Mouse (Mus musculus) stomach, embryonic 16.5 days (tissue): ENCODE results near the gene Cacng7. TPM values are rescaled to one million over a fixed set of nuclear protein-coding genes. Genes with fewer than 3 reads are reported as not detected.

Experiments
- ATAC-seq: fragments of 200-750 bp; cut with Nextera tagmentation; 2 replicates; pipeline ENCODE4 v1.8.0; 2017; ENCODE audit warnings: moderate number of reproducible peaks, moderate TSS enrichment; ENCODE audit not compliant: insufficient read depth, low FRiP score
- H3K27ac ChIP-seq: fragments of 300-500 bp; sonication (generic); 2 replicates; pipeline ENCODE4 v1.5.1; 2014; ENCODE audit warnings: low read length
- H3K27me3 ChIP-seq: fragments of 300-500 bp; sonication (generic); 2 replicates; pipeline ENCODE4 v1.6.1; 2014; ENCODE audit warnings: low read length, control low read depth, mixed read lengths; ENCODE audit not compliant: control insufficient read depth, insufficient read depth
- H3K36me3 ChIP-seq: fragments of 300-500 bp; sonication (generic); 2 replicates; pipeline ENCODE4 v1.6.1; 2014; ENCODE audit warnings: low read length; ENCODE audit not compliant: control insufficient read depth, insufficient read depth
- H3K4me1 ChIP-seq: fragments of 300-500 bp; sonication (generic); 2 replicates; pipeline ENCODE4 v1.6.1; 2014; ENCODE audit warnings: low read length, control low read depth, mixed read lengths; ENCODE audit not compliant: control insufficient read depth, insufficient read depth
- H3K4me2 ChIP-seq: fragments of 300-500 bp; sonication (generic); 2 replicates; pipeline ENCODE4 v1.6.1; 2014; ENCODE audit warnings: low read depth, low read length, mixed read lengths
- H3K4me3 ChIP-seq: fragments of 300-500 bp; sonication (generic); replicated peaks from 2 replicates; pipeline ENCODE4 v1.5.1; 2014; ENCODE audit warnings: mild to moderate bottlenecking, low read length
- H3K9ac ChIP-seq: fragments of 300-500 bp; sonication (generic); 2 replicates; pipeline ENCODE4 v1.6.1; 2014; ENCODE audit warnings: low read length
- H3K9me3 ChIP-seq: fragments of 300-500 bp; sonication (generic); replicated peaks from 2 replicates; pipeline ENCODE4 v1.6.1; 2016; ENCODE audit warnings: low read length, control low read depth; ENCODE audit not compliant: control insufficient read depth
- WGBS: fragments of 180-500 bp; shearing (Covaris S2); extraction: QIAGEN DNeasy Blood & Tissue Kit; methylation state at CpG from one replicate; pipeline ENCODE4 v1.1.7; 2014; 5-methylcytosine and 5-hydroxymethylcytosine counted together
- polyA plus RNA-seq: library from polyadenylated mRNA; unstranded; fragments of >200 nt; fragmentation: Nextera tagmentation; extraction: Ambion mirVana; gene quantifications from 2 replicates; pipeline ENCODE4 v1.2.1, GENCODE M21; 2015

Gene Cacng7
- polyA plus RNA-seq, 1 experiment from 2014 or later: 1.4 TPM

- no peak overlapping the region for H3K4me2 ChIP-seq
- H3K4me3 ChIP-seq: no peak overlapping the region
- WGBS: 85% methylated on average over 9 of the region's 9 CpGs
- H3K27ac ChIP-seq: no peak overlapping the region
- H3K9ac ChIP-seq: no peak overlapping the region
- no peaks in the 10 kb centered on the region for H3K27me3 ChIP-seq
- H3K36me3 ChIP-seq: no peaks in the 10 kb centered on the region
- no peaks in the 10 kb centered on the region for H3K9me3 ChIP-seq
- no peaks in the 10 kb centered on the region for H3K4me1 ChIP-seq
- ATAC-seq: no peak
Observed at GRCm38 (mm10) chr7:3349775-3350174, 17.0 kb downstream of the Cacng7 start.

DNA sequence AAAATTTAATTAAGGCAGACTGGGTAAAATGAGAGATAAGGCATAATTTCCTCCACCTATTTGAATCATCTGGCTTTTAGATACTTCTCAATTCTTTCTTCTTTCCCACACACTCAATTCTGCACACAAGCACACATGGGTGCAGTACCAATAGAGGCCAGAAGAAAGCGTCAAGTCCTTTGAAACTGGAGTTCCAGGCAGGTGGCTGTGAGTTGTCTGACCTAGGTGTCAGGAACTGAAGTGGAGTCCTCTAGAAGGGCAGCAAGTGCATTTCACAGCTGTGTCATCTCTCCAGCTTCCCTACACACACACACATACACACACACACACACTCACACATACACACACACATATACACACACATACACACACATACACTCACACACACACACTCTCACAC lies 18.8 kb downstream of the Cacng7 start:
- Histone ChIP-seq H3K4me2 (no peak overlapping the region), H3K27me3 (no peaks in the 10 kb centered on the region), H3K4me3 (no peak overlapping the region), H3K36me3 (no peaks in the 10 kb centered on the region), H3K27ac (no peak overlapping the region), H3K9me3 (no peaks in the 10 kb centered on the region), H3K9ac (no peak overlapping the region), H3K4me1 (no peaks in the 10 kb centered on the region)
- no peak for ATAC-seq
- WGBS: 85% methylated on average over 1 of the region's 1 CpGs

DNA sequence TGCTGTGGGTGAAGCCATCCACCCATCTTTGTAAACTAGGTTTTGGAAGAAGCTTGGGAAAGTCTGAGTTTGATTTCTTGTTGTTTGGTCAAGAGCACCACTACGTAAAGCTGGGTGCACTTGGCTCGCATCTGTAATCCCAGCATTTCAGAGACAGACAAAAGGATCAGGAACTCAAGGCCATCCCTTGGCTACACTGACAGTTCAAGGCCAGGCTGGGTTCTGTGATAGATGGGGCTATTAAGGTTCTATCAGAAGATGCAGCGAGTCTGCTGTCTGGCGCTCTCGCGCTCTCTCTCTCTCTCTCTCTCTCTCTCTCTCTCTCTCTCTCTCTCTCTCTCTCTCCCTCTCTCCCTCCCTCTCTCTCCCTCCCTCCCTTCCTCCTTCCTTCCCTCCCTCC lies 22.1 kb downstream of the Cacng7 start:
- H3K9me3 ChIP-seq: no peaks in the 10 kb centered on the region
- no peak overlapping the region for H3K4me2 ChIP-seq
- H3K36me3 ChIP-seq: peaks cover 4% of the 10 kb centered on the region; the same call in 1 of the 2 replicates
- H3K4me1 ChIP-seq: no peaks in the 10 kb centered on the region
- no peak overlapping the region for H3K4me3 ChIP-seq
- H3K27me3 ChIP-seq: no peaks in the 10 kb centered on the region
- no peak overlapping the region for H3K9ac ChIP-seq
- 77% methylated on average over 6 of the region's 6 CpGs for WGBS
- ATAC-seq: no peak
- no peak overlapping the region for H3K27ac ChIP-seq

GRCm38 (mm10) chr7:3360678-3361077 lies 27.9 kb downstream of the Cacng7 start:
- no peaks in the 10 kb centered on the region for H3K27me3 ChIP-seq
- H3K9ac ChIP-seq: no peak overlapping the region
- H3K36me3 ChIP-seq: peaks cover 6% of the 10 kb centered on the region; the same call in 1 of the 2 replicates
- H3K4me2 ChIP-seq: no peak overlapping the region
- 93% methylated on average over 1 of the region's 1 CpGs for WGBS
- no peak overlapping the region for H3K4me3 ChIP-seq
- ATAC-seq: no peak
- no peak overlapping the region for H3K27ac ChIP-seq
- no peaks in the 10 kb centered on the region for H3K4me1 ChIP-seq
- no peaks in the 10 kb centered on the region for H3K9me3 ChIP-seq

DNA sequence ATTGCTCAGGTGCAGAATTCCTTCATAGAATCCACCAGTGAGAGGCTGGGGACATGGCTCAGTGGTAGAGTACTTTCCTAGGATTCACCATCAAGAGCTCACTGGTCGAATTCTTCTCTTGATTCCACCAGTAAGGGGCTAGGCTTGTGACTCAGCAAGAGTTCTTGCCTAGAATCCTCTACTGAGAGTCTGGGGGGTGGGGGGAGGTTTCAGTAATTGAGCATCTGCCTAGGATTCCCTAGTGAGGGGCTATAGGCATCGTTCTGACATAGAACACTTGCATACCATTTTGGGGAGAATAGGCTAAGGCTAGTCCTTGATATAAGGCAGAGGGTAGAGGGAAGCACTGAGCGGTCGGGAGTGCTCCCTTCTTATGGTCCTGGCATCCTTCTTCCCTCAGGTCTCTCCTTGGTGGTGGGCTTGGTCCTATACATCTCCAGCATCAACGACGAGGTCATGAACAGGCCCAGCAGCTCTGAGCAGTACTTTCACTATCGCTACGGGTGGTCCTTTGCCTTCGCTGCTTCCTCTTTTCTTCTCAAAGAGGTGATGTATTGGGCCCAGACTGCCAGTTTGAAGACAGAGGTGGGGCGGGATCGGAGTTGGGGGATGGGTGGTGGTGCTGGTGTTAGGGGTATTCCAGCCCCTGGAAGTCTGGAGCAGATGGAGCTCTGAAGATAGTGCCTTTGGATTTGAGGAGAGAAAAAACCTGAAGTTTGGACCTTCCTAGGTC lies 33.0 kb downstream of the Cacng7 start:
- Histone ChIP-seq H3K4me2 (no peak overlapping the region), H3K36me3 (0 out of 2 replicates have a peak, but pooled peaks cover 3% of the 10 kb centered on the region), H3K4me1 (no peaks in the 10 kb centered on the region), H3K27ac (no peak overlapping the region), H3K9me3 (no peaks in the 10 kb centered on the region), H3K9ac (no peak overlapping the region), H3K27me3 (no peaks in the 10 kb centered on the region; the same call in 1 of the 2 replicates), H3K4me3 (no peak overlapping the region)
- ATAC-seq: no peak
- WGBS: 43% methylated on average over 11 of the region's 11 CpGs

DNA sequence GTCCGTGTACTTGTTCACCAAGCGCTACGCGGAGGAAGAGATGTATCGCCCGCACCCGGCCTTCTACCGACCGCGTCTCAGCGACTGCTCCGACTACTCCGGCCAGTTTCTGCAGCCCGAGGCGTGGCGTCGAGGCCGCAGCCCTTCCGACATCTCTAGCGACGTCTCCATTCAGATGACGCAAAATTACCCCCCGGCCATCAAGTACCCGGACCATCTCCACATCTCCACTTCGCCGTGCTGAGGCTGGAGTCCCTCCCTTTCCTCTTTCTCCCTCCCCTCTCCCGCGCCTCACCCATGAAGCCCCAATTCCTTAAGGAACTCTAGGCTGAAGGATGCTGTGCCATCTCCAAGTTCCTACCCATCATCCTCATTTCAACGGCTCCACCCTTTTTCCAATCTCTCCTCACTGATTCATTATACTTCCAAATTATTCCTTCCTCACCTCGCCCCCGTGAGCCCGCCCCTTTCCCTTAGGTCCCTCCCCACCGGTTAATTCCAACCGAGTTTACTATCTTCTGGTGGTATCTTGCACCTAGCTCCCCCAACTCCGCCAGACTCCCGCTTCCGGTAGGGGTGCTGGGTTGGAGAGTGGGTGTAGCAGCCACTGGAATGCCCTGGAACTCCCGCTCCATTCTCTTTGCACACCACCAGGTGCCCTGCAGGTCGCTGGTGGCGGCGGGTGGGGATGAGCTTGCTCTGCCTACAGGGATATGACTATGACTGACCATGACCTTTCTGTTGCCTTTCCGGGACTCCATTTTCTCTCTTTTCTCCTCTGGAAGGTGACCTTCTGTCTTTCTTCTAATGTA lies 34.2 kb downstream of the Cacng7 start:
- Histone ChIP-seq H3K9me3 (no peaks in the 10 kb centered on the region), H3K27me3 (no peaks in the 10 kb centered on the region; the same call in 1 of the 2 replicates), H3K27ac (no peak overlapping the region), H3K4me1 (no peaks in the 10 kb centered on the region), H3K36me3 (0 out of 2 replicates have a peak, but pooled peaks cover under 1% of the 10 kb centered on the region), H3K4me2 (no peak overlapping the region), H3K4me3 (peak overlapping the region; percentile 12; the same call in 1 of the 2 replicates), H3K9ac (no peak overlapping the region)
- WGBS: 24% methylated on average over 42 of the region's 42 CpGs
- ATAC-seq: 0 out of 2 replicates have a peak, but pooled peaks have one; percentile 37

- H3K27me3 ChIP-seq: no peaks in the 10 kb centered on the region; the same call in 1 of the 2 replicates
- H3K9ac ChIP-seq: 0 out of 2 replicates have a peak overlapping the region, but pooled peaks have one; percentile 31
- no peaks in the 10 kb centered on the region for H3K9me3 ChIP-seq
- H3K4me3 ChIP-seq: 0 out of 2 replicates have a peak overlapping the region, but pooled peaks have one; percentile 12
- H3K4me1 ChIP-seq: no peaks in the 10 kb centered on the region
- H3K27ac ChIP-seq: no peak overlapping the region
- H3K4me2 ChIP-seq: peak overlapping the region; percentile 14; the same call in 1 of the 2 replicates
- no peak for ATAC-seq
- no peaks in the 10 kb centered on the region for H3K36me3 ChIP-seq
- WGBS: 22% methylated on average over 11 of the region's 11 CpGs
Observed at GRCm38 (mm10) chr7:3367569-3367968, 34.8 kb downstream of the Cacng7 start.

DNA sequence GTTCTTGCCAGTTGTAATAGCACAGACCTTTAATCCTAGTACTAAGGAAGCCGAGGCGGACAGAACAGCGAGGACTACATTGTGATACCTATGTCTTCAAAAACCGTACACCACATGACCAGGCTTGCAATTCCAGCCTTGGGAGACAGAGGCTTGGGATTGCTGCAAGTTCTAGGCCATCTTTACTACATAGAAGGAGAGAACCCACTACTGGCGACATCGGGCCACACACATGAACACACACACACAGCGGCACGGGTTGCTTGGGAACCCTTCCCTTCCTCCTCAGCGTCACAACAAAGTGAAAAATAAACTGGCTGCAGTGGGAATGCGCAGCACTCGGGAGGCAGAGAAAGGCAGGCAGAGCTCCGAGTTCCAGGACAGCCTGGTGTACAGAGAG lies 35.6 kb downstream of the Cacng7 start:
- H3K4me2 ChIP-seq: no peak overlapping the region
- no peak overlapping the region for H3K9ac ChIP-seq
- no peak for ATAC-seq
- 36% methylated on average over 12 of the region's 12 CpGs for WGBS
- H3K4me3 ChIP-seq: no peak overlapping the region
- no peaks in the 10 kb centered on the region for H3K9me3 ChIP-seq
- no peaks in the 10 kb centered on the region for H3K36me3 ChIP-seq
- H3K27ac ChIP-seq: no peak overlapping the region
- H3K4me1 ChIP-seq: no peaks in the 10 kb centered on the region
- H3K27me3 ChIP-seq: no peaks in the 10 kb centered on the region; the same call in 1 of the 2 replicates

DNA sequence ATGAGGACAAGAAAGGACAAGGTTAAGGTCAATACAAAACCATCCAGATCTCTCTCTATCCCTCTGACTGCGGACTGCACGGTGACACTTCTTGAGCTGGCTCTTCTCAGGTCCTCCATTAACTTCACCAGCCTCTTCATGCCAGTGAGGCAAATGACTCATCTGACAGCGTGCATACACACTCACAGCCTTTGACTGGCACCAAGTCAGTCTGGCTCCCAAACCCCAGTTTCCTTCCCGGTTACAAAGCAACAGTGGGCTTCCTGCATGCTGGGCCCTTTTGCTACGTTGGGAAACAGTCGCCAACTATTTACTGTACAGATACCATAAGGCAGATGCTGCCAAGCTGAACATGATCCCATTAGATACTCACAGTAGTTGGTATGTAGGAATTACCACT lies 36.4 kb downstream of the Cacng7 start:
- Histone ChIP-seq H3K36me3 (no peaks in the 10 kb centered on the region), H3K4me2 (no peak overlapping the region), H3K27ac (no peak overlapping the region), H3K4me3 (no peak overlapping the region), H3K9ac (no peak overlapping the region), H3K4me1 (no peaks in the 10 kb centered on the region), H3K9me3 (no peaks in the 10 kb centered on the region), H3K27me3 (no peaks in the 10 kb centered on the region; the same call in 1 of the 2 replicates)
- no peak for ATAC-seq
- 62% methylated on average over 6 of the region's 6 CpGs for WGBS
